Mouse (Mus musculus) heart, embryonic 12.5 days (tissue): ENCODE measurements at regions not wholly inside any gene's neighbourhood (a gene's known extent, or its start where the extent isn't known, plus 50 kb on each side); places are given as distances from the start of the nearest gene placed in this dataset.

Experiments used
- ATAC-seq: fragments of 200-750 bp; cut with Nextera tagmentation; 2 replicates; pipeline ENCODE4 v1.8.0; 2017; ENCODE audit warnings: moderate TSS enrichment, moderate library complexity; ENCODE audit not compliant: insufficient number of reproducible peaks, low FRiP score
- H3K27ac ChIP-seq: fragments of 300-500 bp; sonication (generic); 2 replicates; pipeline ENCODE4 v1.5.1; 2016; ENCODE audit warnings: mild to moderate bottlenecking, moderate library complexity; ENCODE audit not compliant: poor library complexity, severe bottlenecking
- H3K27me3 ChIP-seq: fragments of 300-500 bp; sonication (generic); replicated peaks from 2 replicates; pipeline ENCODE4 v1.6.1; 2016; ENCODE audit warnings: mild to moderate bottlenecking, moderate library complexity
- H3K36me3 ChIP-seq: fragments of 300-500 bp; sonication (generic); 2 replicates; pipeline ENCODE4 v1.6.1; 2016; ENCODE audit warnings: mild to moderate bottlenecking, moderate library complexity
- H3K4me1 ChIP-seq: fragments of 300-500 bp; sonication (generic); replicated peaks from 2 replicates; pipeline ENCODE4 v1.6.1; 2016; ENCODE audit warnings: mild to moderate bottlenecking
- H3K4me2 ChIP-seq: fragments of 300-500 bp; sonication (generic); 2 replicates; pipeline ENCODE4 v1.6.1; 2016; ENCODE audit warnings: mild to moderate bottlenecking, moderate library complexity
- H3K4me3 ChIP-seq: fragments of 300-500 bp; sonication (generic); 2 replicates; pipeline ENCODE4 v1.5.1; 2016; ENCODE audit warnings: mild to moderate bottlenecking
- H3K9ac ChIP-seq: fragments of 300-500 bp; sonication (generic); 2 replicates; pipeline ENCODE4 v1.6.1; 2016; ENCODE audit warnings: mild to moderate bottlenecking, moderate library complexity
- H3K9me3 ChIP-seq: fragments of 300-500 bp; sonication (generic); replicated peaks from 2 replicates; pipeline ENCODE4 v1.6.1; 2016; ENCODE audit warnings: mild to moderate bottlenecking, moderate library complexity
- WGBS: fragments of 180-500 bp; shearing (Covaris S2); methylation state at CpG from one replicate; pipeline ENCODE4 v1.1.7; 2016; 5-methylcytosine and 5-hydroxymethylcytosine counted together

DNA sequence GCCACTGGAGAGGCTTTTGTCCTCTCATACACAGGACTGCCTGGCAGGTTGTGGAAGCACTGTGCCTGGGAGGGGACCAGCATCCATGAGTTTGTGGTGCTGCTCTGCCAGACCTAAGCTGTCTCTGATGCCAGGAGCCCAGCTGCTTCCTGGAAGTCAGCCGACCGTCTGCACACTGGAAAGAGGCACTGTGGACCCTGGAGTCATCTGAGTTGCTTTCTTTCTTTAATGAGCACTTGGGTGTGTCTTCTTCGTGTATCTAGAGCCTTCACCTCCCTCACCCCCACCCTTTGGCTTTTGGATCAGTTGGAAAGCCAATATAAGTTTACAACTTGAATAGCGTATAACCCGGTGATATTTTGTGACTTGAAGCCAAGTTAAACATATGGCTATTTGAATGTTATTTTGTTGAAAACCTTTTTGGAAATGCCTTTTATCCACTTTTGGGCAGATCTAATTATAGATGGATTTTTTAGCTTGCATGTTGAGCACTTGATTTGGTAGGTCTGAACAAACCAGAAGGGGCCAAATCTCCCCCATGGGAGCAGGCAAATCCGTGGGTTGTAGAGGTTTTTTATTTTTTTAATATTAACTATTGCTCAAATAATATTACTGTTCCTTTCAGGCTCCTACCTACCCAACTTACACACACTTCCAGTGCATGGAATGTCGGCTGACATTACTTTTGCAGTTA, 92.6 kb upstream of the Twist2 start:
- ATAC-seq: no peak
- Histone ChIP-seq H3K4me3 (no peak overlapping the region), H3K4me1 (no peaks in the 10 kb centered on the region), H3K27ac (no peak overlapping the region), H3K9ac (no peak overlapping the region), H3K9me3 (no peaks in the 10 kb centered on the region), H3K4me2 (no peak overlapping the region), H3K36me3 (no peaks in the 10 kb centered on the region), H3K27me3 (peaks cover 7% of the 10 kb centered on the region)
- 68% methylated on average over 7 of the region's 7 CpGs for WGBS

GRCm38 (mm10) chr1:91709244-91709600, 92.0 kb upstream of the Twist2 start:
- no peaks in the 10 kb centered on the region for H3K4me1 ChIP-seq
- H3K27me3 ChIP-seq: peaks cover 7% of the 10 kb centered on the region
- no peak for ATAC-seq
- no peak overlapping the region for H3K9ac ChIP-seq
- H3K27ac ChIP-seq: no peak overlapping the region
- WGBS: 90% methylated on average over 1 of the region's 1 CpGs
- H3K4me3 ChIP-seq: no peak overlapping the region
- no peak overlapping the region for H3K4me2 ChIP-seq
- H3K36me3 ChIP-seq: no peaks in the 10 kb centered on the region
- no peaks in the 10 kb centered on the region for H3K9me3 ChIP-seq

GRCm38 (mm10) chr1:91713131-91713530, 88.1 kb upstream of the Twist2 start:
- Histone ChIP-seq H3K4me3 (no peak overlapping the region), H3K36me3 (no peaks in the 10 kb centered on the region), H3K27me3 (peaks cover 7% of the 10 kb centered on the region), H3K27ac (no peak overlapping the region), H3K4me2 (no peak overlapping the region), H3K4me1 (0 out of 2 replicates have a peak, but pooled peaks cover 5% of the 10 kb centered on the region), H3K9ac (no peak overlapping the region), H3K9me3 (no peaks in the 10 kb centered on the region)
- ATAC-seq: no peak
- WGBS: 80% methylated on average over 11 of the region's 11 CpGs

DNA sequence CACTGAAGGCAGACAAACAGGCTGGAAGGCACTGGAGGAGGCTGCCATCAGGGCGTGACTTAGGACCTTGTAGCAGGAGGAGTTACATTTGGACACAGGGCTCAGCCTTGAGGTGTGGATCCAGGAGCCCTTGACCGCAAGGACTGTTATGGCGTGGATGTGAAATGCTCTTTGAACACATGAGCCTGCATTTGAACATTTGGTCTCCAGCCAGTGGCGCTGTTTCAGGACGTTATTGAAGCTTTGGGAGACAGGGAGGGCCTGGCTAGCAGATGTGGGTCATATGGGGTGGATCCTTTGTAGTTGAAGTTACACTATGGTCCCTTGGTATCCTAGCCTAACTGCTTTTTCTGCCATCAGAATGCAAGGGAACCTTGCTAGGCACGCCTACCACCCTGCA, 87.0 kb upstream of the Twist2 start:
- H3K27ac ChIP-seq: no peak overlapping the region
- H3K4me1 ChIP-seq: 0 out of 2 replicates have a peak, but pooled peaks cover 5% of the 10 kb centered on the region
- H3K9ac ChIP-seq: no peak overlapping the region
- H3K36me3 ChIP-seq: no peaks in the 10 kb centered on the region
- H3K9me3 ChIP-seq: no peaks in the 10 kb centered on the region
- no peak overlapping the region for H3K4me2 ChIP-seq
- WGBS: 77% methylated on average over 6 of the region's 6 CpGs
- ATAC-seq: no peak
- peaks cover 3% of the 10 kb centered on the region; the same call in 1 of the 2 replicates for H3K27me3 ChIP-seq
- no peak overlapping the region for H3K4me3 ChIP-seq

GRCm38 (mm10) chr1:91715341-91715740, 85.9 kb upstream of the Twist2 start:
- Histone ChIP-seq H3K36me3 (no peaks in the 10 kb centered on the region), H3K27ac (no peak overlapping the region), H3K9me3 (no peaks in the 10 kb centered on the region), H3K27me3 (no peaks in the 10 kb centered on the region), H3K4me2 (no peak overlapping the region), H3K4me3 (no peak overlapping the region), H3K9ac (no peak overlapping the region), H3K4me1 (0 out of 2 replicates have a peak, but pooled peaks cover 5% of the 10 kb centered on the region)
- WGBS: 65% methylated on average over 7 of the region's 7 CpGs
- no peak for ATAC-seq

DNA sequence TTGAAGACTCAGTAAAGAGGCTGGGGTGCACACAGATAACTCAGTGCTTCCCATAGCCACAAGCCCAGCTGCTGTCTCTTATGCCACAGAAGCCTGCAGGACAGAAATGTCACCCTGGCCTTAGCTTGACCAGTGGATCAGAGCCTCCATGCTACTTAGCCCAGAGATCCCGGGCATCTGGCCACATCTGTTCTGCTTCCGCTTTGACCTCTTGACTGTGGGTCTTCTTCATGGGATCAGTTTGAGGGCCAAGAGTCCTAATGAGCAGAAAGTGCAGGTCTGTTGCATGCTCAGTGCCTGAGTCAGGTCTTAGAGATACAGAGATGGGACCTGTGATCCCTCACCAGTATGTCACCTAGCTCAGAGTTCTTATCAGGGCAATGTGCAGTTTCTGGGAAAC, 85.5 kb upstream of the Twist2 start:
- H3K27me3 ChIP-seq: no peaks in the 10 kb centered on the region
- 67% methylated on average over 2 of the region's 2 CpGs for WGBS
- no peaks in the 10 kb centered on the region for H3K36me3 ChIP-seq
- H3K9me3 ChIP-seq: no peaks in the 10 kb centered on the region
- no peak overlapping the region for H3K9ac ChIP-seq
- no peak for ATAC-seq
- H3K4me1 ChIP-seq: 0 out of 2 replicates have a peak, but pooled peaks cover 5% of the 10 kb centered on the region
- H3K4me2 ChIP-seq: no peak overlapping the region
- no peak overlapping the region for H3K27ac ChIP-seq
- no peak overlapping the region for H3K4me3 ChIP-seq

GRCm38 (mm10) chr1:91716836-91717235, 84.4 kb upstream of the Twist2 start:
- no peak for ATAC-seq
- H3K27me3 ChIP-seq: no peaks in the 10 kb centered on the region
- H3K4me3 ChIP-seq: no peak overlapping the region
- H3K9me3 ChIP-seq: no peaks in the 10 kb centered on the region
- no peak overlapping the region for H3K9ac ChIP-seq
- 0 out of 2 replicates have a peak, but pooled peaks cover 5% of the 10 kb centered on the region for H3K4me1 ChIP-seq
- no peaks in the 10 kb centered on the region for H3K36me3 ChIP-seq
- no peak overlapping the region for H3K27ac ChIP-seq
- 87% methylated on average over 2 of the region's 2 CpGs for WGBS
- H3K4me2 ChIP-seq: no peak overlapping the region

DNA sequence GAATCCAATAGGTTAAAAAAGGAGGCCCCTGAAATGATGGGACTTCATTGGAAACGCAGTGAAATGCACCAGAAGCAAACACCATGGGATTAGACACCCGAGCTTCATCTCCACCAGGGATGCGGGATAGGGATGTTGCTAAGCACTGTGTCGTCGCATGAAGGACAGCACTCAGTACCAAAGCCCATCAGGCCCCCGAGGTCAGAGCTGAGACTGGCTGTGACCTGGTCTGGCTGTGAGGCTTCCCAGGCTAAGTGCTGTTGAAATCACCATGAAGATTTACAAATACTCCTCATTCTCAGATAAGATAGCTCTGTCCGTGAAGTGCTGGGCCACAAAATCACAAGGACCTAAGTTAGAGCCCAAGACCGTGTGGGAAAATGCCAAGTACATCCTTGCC, 83.3 kb upstream of the Twist2 start:
- WGBS: 36% methylated on average over 8 of the region's 8 CpGs

GRCm38 (mm10) chr1:91729246-91729645, 72.0 kb upstream of the Twist2 start:
- no peak overlapping the region for H3K27ac ChIP-seq
- ATAC-seq: no peak
- WGBS: 74% methylated on average over 11 of the region's 11 CpGs

More for the DNA sequence above, 83.3 kb upstream of the Twist2 start:
- no peaks in the 10 kb centered on the region for H3K9me3 ChIP-seq
- no peak overlapping the region for H3K9ac ChIP-seq
- no peaks in the 10 kb centered on the region for H3K27me3 ChIP-seq
- no peak overlapping the region for H3K4me2 ChIP-seq
- no peak for ATAC-seq
- no peak overlapping the region for H3K4me3 ChIP-seq
- 0 out of 2 replicates have a peak, but pooled peaks cover 5% of the 10 kb centered on the region for H3K4me1 ChIP-seq
- no peak overlapping the region for H3K27ac ChIP-seq
- H3K36me3 ChIP-seq: no peaks in the 10 kb centered on the region

GRCm38 (mm10) chr1:91730281-91730680, 71.0 kb upstream of the Twist2 start:
- Histone ChIP-seq H3K27ac (no peak overlapping the region), H3K36me3 (no peaks in the 10 kb centered on the region), H3K4me1 (no peaks in the 10 kb centered on the region), H3K27me3 (no peaks in the 10 kb centered on the region; the same call in 1 of the 2 replicates), H3K4me3 (no peak overlapping the region), H3K4me2 (no peak overlapping the region), H3K9ac (no peak overlapping the region), H3K9me3 (no peaks in the 10 kb centered on the region)
- WGBS: 67% methylated on average over 2 of the region's 2 CpGs
- no peak for ATAC-seq

More at GRCm38 (mm10) chr1:91729246-91729645, 72.0 kb upstream of the Twist2 start:
- H3K27me3 ChIP-seq: no peaks in the 10 kb centered on the region; the same call in 1 of the 2 replicates
- no peaks in the 10 kb centered on the region for H3K9me3 ChIP-seq
- no peaks in the 10 kb centered on the region for H3K4me1 ChIP-seq
- no peaks in the 10 kb centered on the region for H3K36me3 ChIP-seq
- H3K4me3 ChIP-seq: no peak overlapping the region
- no peak overlapping the region for H3K9ac ChIP-seq
- no peak overlapping the region for H3K4me2 ChIP-seq

- no peak overlapping the region for H3K4me3 ChIP-seq
- no peak overlapping the region for H3K4me2 ChIP-seq
- H3K4me1 ChIP-seq: no peaks in the 10 kb centered on the region
- 77% methylated on average over 13 of the region's 13 CpGs for WGBS
- no peak overlapping the region for H3K9ac ChIP-seq
- H3K36me3 ChIP-seq: no peaks in the 10 kb centered on the region
- H3K9me3 ChIP-seq: no peaks in the 10 kb centered on the region
- no peak for ATAC-seq
- H3K27ac ChIP-seq: no peak overlapping the region
- no peaks in the 10 kb centered on the region; the same call in 1 of the 2 replicates for H3K27me3 ChIP-seq
These were observed 69.6 kb upstream of the Twist2 start for GRCm38 (mm10) chr1:91731703-91732102.

DNA sequence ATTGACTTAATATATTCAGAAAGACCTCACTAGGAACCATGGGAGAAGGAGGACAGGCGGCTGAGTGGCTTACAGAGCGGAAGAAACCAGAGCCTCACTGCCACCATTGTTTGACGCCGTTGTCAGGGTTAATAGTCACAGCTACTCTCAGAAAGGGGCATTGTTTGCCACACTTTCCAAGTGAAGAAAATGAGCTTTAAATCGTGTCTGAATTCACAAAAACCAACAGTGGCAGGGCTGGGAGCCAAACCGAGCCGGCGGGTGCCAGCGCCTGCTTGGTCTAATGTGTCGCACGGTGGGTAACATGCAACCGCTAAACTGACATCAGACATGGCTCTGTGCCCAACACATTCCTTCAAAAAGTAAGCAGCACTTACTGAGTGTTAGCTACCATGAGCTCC, 68.8 kb upstream of the Twist2 start:
- Histone ChIP-seq H3K4me3 (no peak overlapping the region), H3K9me3 (no peaks in the 10 kb centered on the region), H3K4me2 (no peak overlapping the region), H3K9ac (no peak overlapping the region), H3K36me3 (no peaks in the 10 kb centered on the region), H3K27me3 (no peaks in the 10 kb centered on the region; the same call in 1 of the 2 replicates), H3K4me1 (no peaks in the 10 kb centered on the region), H3K27ac (no peak overlapping the region)
- ATAC-seq: no peak
- WGBS: 80% methylated on average over 12 of the region's 12 CpGs
